Mouse (Mus musculus) forebrain, embryonic 10.5 days (tissue): ENCODE data around the gene Gm8356. TPM values are rescaled to one million over a fixed set of nuclear protein-coding genes. Genes with fewer than 3 reads are reported as not detected.
"Not testable (repeated sequence)": the region's sequence is repeated elsewhere in the genome, so short reads cannot be mapped to it uniquely, and the experiment has no call there.

ENCODE experiments used
- DNase-seq: peaks from one replicate; pipeline ENCODE4 v3.0.0-alpha.2; 2017; ENCODE audit warnings: low spot score; ENCODE audit errors: extremely low spot score
- H3K27ac ChIP-seq: fragments of 300-500 bp; sonication (generic); 2 replicates; pipeline ENCODE4 v1.5.1; 2016; ENCODE audit warnings: mild to moderate bottlenecking
- H3K27me3 ChIP-seq: fragments of 300-500 bp; sonication (generic); 2 replicates; pipeline ENCODE4 v1.6.1; 2016; ENCODE audit warnings: mild to moderate bottlenecking; ENCODE audit not compliant: poor library complexity, severe bottlenecking
- H3K36me3 ChIP-seq: fragments of 300-500 bp; sonication (generic); replicated peaks from 2 replicates; pipeline ENCODE4 v1.6.1; 2016; ENCODE audit warnings: mild to moderate bottlenecking, moderate library complexity
- H3K4me1 ChIP-seq: fragments of 300-500 bp; sonication (generic); 2 replicates; pipeline ENCODE4 v1.6.1; 2016
- H3K4me3 ChIP-seq: fragments of 300-500 bp; sonication (generic); 2 replicates; pipeline ENCODE4 v1.5.1; 2016; ENCODE audit warnings: mild to moderate bottlenecking, moderate library complexity
- H3K9me3 ChIP-seq: fragments of 300-500 bp; sonication (generic); 2 replicates; pipeline ENCODE4 v1.6.1; 2016; ENCODE audit warnings: mild to moderate bottlenecking, moderate library complexity
- WGBS: fragments of 180-500 bp; shearing (Covaris S2); methylation state at CpG from one replicate; pipeline ENCODE4 v1.1.7; 2016; 5-methylcytosine and 5-hydroxymethylcytosine counted together
- polyA plus RNA-seq: library from polyadenylated mRNA; unstranded; fragments of >200 nt; fragmentation: Nextera tagmentation; extraction: Ambion mirVana; gene quantifications from 2 replicates; pipeline ENCODE4 v1.2.1, GENCODE M21; 2016

Gene Gm8356
- polyA plus RNA-seq: not detected in 2 replicates

DNA sequence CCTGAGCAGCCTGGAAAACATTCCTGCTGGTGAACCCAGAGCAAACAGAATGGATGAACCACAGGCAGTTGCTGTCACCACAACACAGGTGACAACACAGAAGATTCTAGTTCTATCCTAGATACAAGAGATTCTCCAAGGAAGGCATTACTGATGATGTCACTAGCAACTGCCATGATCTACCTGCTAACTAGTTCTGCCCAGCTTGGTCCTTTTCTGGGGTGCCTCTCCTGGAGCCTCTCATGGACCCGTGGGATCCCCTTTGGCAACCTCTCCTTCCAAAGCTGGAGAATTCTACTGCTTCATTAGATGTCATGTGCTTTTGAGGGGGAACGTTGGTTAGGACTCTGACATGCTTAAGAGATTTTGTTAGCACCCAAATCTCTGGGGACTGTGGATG, at the start of gene Gm8356:
Gm8356 (minus strand) TSS at position 101 of the 400 bp plus-strand sequence.
- 75% methylated on average over 1 of the region's 2 CpGs for WGBS

DNA sequence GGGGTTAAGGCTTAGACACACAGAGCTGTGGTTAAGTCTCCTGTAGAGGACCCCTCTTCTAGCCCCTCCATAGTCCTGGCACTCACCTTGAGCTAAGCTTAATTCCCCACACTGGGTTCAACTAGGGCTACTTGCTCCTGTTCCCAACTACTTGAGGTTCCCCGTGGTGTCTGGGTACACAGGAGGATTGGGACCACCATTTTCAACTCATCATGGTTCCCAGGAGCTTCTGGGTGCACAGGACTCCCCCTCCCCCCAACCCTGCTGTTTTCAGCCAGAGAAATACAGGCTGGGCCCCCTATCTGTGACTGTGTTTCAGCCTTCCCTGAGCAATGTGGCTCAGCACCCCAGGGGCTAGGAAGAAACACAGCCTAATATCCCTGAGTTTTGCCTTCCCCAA, 50.8 kb downstream of the Gm8356 start:
- H3K36me3 ChIP-seq, DNase-seq, H3K27ac ChIP-seq, H3K4me1 ChIP-seq, H3K27me3 ChIP-seq, H3K4me3 ChIP-seq, H3K9me3 ChIP-seq: not testable (repeated sequence)
- 64% methylated on average over 1 of the region's 1 CpGs for WGBS

More for the DNA sequence above, at the start of gene Gm8356:
- not testable (repeated sequence) for DNase-seq, H3K4me1 ChIP-seq, H3K27me3 ChIP-seq, H3K4me3 ChIP-seq, H3K36me3 ChIP-seq, H3K9me3 ChIP-seq, H3K27ac ChIP-seq

- not testable (repeated sequence) for DNase-seq, H3K36me3 ChIP-seq, H3K9me3 ChIP-seq, H3K27ac ChIP-seq, H3K4me1 ChIP-seq, H3K4me3 ChIP-seq, H3K27me3 ChIP-seq
- 89% methylated on average over 1 of the region's 1 CpGs for WGBS
Observed at GRCm38 (mm10) chr14:6485541-6485940, 51.5 kb downstream of the Gm8356 start.

GRCm38 (mm10) chr14:6482126-6482525, 55.0 kb downstream of the Gm8356 start:
- not testable (repeated sequence) for H3K36me3 ChIP-seq, H3K4me3 ChIP-seq, DNase-seq, H3K27me3 ChIP-seq, H3K9me3 ChIP-seq, H3K4me1 ChIP-seq, H3K27ac ChIP-seq
- WGBS: 85% methylated on average over 8 of the region's 8 CpGs

Other genes starting within 250 kb of the Gm8356 start
- not detected in 2 replicates for gene Gm21103, start 232.4 kb downstream of the Gm8356 start, polyA plus RNA-seq
- gene Gm3618, start 193.6 kb downstream of the Gm8356 start, polyA plus RNA-seq: not detected in 2 replicates
- gene Gm16440, start 147.0 kb downstream of the Gm8356 start, polyA plus RNA-seq: not detected in 2 replicates
- 0.57 and 1.5 TPM in 2 replicates for gene Gm3591, start 124.8 kb downstream of the Gm8356 start, polyA plus RNA-seq
- not detected in 2 replicates for gene Gm3594, start 92.7 kb downstream of the Gm8356 start, polyA plus RNA-seq
- gene Gm3629, start 53.3 kb upstream of the Gm8356 start, polyA plus RNA-seq: 0.20 and 0.50 TPM in 2 replicates
- not detected in 2 replicates for gene Gm3460, start 85.1 kb upstream of the Gm8356 start, polyA plus RNA-seq
- gene Gm10251, start 146.9 kb upstream of the Gm8356 start, polyA plus RNA-seq: not detected in 2 replicates
- not detected in 2 replicates for gene Gm8050, start 183.0 kb upstream of the Gm8356 start, polyA plus RNA-seq
- gene Gm3636, start 205.0 kb upstream of the Gm8356 start, polyA plus RNA-seq: 4.7 and 5.1 TPM in 2 replicates
- gene Gm8362, start 237.1 kb upstream of the Gm8356 start, polyA plus RNA-seq: not detected in 2 replicates